Mouse (Mus musculus) CH12F3 (cell line): ENCODE measurements around the gene Ly6g6c.

Experiments
- in situ Hi-C: fragments of 300-500 bp; cut with MboI; formaldehyde crosslinking; loops from 2 replicates; pipeline ENCODE4 v1.14.3; 2020; ENCODE audit warnings: low sequenced_read_pairs

Gene Ly6g6c

GRCm38 (mm10) chr17:35080710-35081109 lies 15.5 kb downstream of the Ly6g6c start:
- in situ Hi-C loops, result no loop called here

DNA sequence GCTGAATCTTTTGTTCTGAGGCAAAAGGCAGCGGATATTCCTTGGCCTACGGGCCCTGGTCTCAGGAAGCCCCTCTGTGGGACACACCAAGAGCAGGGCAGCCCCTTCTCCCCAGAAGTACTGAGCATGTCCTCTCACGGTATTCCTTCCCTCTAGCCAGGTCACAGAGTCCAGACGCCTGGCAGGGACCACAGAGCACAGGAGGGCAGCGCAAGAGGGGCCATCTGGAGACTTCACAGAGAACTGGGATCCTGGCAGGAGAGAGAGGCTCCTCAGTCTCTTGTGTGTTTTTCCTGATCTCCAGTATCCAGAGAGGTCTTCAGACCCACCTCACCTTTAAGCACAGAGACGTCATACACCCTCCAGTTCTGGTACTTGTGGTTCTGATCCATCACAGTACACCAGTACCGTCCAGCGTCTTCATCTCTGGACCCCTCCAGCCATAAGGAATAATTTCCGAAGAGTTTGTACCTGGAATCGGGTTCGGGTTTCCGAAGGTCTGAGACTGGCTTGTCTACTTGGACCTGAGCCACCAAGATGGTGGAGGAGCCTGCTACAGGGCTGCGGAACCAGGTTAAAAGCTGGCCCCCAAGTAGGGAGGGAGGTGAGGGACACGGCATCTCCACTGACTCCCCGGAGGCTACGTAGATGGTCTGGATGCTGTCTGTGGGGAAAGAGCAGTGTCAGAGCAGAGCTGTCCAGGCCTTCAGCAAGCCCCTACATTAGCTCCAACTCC lies 17.8 kb downstream of the Ly6g6c start:
- in situ Hi-C loops, result no loop called here

GRCm38 (mm10) chr17:35083929-35084497 lies 18.8 kb downstream of the Ly6g6c start:
- in situ Hi-C loops, result no loop called here

GRCm38 (mm10) chr17:35085208-35085865 lies 20.1 kb downstream of the Ly6g6c start, which contains the start of gene Ly6g6f:
Gene Ly6g6f (minus strand): TSS chr17:35085610.
- in situ Hi-C loops, result no loop called here

- in situ Hi-C loops, result no loop called here
Measured at GRCm38 (mm10) chr17:35088151-35088550, 23.0 kb downstream of the Ly6g6c start.

- in situ Hi-C loops, result no loop called here
Measured at GRCm38 (mm10) chr17:35088825-35089644, 23.8 kb downstream of the Ly6g6c start, which contains the start of gene Abhd16a. Gene Abhd16a (plus strand): TSS chr17:35089263.

DNA sequence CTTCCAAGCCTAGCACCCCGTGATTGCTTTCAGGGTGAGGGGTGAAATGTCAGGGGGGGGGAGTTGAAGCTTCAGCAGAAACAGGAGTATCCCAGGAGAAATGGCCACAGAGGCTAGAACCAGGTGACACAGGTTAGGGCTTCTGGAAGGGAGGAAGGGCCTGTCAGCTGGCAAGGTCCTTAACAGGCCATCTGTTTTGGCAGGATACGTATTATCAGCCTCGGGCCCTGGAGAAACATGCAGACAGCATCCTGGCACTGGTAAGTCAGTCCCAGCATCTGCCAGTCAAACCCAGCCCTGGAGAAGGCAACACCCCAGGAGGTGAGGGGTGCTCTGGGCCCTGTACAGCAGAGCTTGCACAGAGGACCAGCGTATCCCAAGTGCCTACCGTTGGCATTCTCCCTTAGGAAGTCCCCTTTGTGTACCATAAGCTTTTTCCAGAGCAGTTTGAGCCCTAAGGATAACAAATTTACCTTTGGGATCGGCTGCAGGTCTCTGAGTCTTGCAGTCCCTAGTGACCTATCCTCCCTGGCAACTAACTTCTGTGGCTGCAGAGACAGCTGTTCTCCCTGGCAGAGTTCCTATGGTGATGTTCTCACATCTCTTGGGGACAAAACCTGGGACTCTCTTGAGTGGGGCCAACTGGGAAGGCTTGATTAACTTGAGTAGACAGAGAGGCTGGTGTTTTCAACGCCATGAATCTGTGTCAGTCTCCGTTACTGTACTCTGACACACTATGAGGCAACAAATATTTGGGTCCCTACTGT lies 25.2 kb downstream of the Ly6g6c start:
- in situ Hi-C loops, result no loop called here

- in situ Hi-C loops, result no loop called here
Measured at GRCm38 (mm10) chr17:35092403-35093198, 27.4 kb downstream of the Ly6g6c start.

- in situ Hi-C loops, result no loop called here
Measured at GRCm38 (mm10) chr17:35094475-35095365, 29.5 kb downstream of the Ly6g6c start.

GRCm38 (mm10) chr17:35096597-35096996 lies 31.4 kb downstream of the Ly6g6c start:
- in situ Hi-C loops, result no loop called here

DNA sequence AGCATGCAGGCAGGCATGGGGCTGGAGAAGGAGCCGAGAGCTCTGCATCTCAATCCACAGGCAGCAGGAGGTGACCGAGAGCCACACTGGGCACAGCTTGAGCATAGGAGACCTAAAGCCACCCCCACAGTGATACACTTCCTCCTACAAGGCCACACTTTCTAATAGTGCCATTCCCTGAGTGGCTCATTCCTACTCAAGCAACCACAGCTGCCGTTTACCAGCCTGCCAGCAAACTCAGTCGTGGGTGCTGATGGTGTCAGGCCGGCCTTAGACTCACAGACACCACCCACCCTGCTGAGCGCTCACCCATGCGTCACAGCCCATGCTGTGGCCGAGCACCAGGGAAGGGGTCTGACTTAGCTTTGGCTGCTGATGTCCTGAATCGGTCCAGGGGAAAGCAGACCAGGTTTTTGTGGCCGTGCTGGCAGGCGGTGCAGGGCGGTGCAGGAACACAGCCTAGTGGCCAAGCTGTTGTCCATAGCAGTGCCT lies 32.0 kb downstream of the Ly6g6c start:
- in situ Hi-C loops, result no loop called here

- in situ Hi-C loops, result no loop called here
Measured at GRCm38 (mm10) chr17:35100196-35100765, 35.1 kb downstream of the Ly6g6c start.

DNA sequence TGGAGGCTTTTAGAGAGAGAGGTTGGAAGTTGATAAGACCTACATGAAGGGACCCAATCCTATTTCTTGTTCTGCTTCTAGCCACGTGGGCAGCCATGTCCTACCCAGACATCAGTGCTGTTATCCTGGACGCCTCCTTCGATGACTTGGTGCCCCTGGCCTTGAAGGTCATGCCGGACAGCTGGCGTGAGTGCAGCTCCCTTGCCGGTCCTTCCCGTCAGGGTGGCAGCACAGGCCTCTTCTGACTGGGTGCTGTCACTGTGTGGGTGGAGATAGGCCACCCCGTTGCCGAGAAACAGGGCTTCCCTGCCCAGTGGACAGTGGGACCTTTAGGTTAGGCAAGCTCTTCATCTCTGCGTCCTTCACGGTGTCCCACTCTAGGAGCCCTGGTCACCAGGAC lies 36.0 kb downstream of the Ly6g6c start:
- in situ Hi-C loops, result no loop called here

GRCm38 (mm10) chr17:35102299-35102698 lies 37.1 kb downstream of the Ly6g6c start:
- in situ Hi-C loops, result no loop called here

DNA sequence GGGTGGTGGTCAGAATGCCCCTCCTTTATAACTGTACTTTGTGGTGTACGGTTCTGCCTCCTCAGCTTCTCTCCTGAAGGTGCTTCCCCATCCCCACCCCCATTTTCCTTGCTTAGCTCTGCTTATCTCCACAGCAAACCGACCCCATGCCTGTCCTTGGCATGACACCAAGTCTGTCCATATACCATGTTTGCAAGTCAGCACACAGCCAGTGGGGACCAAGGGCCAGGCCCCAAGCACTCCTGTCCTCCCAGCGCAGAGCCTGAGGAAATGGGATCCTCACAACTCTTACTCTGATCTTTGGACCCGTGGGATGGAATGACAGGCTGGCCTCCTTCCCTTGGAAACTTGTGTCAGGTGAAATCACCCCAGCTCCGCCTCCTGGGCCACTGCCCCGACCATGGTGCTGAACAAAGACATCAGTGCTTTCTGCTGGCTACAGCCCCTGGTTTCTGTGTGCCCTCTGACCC lies 38.1 kb downstream of the Ly6g6c start:
- in situ Hi-C loops, result no loop called here

- in situ Hi-C loops, result no loop called here
Measured at GRCm38 (mm10) chr17:35104079-35104478, 38.9 kb downstream of the Ly6g6c start.

GRCm38 (mm10) chr17:35104754-35105153 lies 39.6 kb downstream of the Ly6g6c start:
- in situ Hi-C loops, result no loop called here
